Mouse (Mus musculus) right cerebral cortex, postnatal 25 days (tissue): ENCODE data around the gene Pcgf1.
A peak's percentile ranks its signal among the peaks of the same experiment; 100 is the strongest.

Experiments used
- DNase-seq: peaks from one replicate; pipeline ENCODE4 v3.0.0; 2022

The Pcgf1 gene

GRCm38 (mm10) chr6:83066441-83066840 is 11.2 kb upstream of the Pcgf1 start:
- no peak for DNase-seq

GRCm38 (mm10) chr6:83068221-83068620 is 9.4 kb upstream of the Pcgf1 start:
- DNase-seq = no peak

GRCm38 (mm10) chr6:83068706-83069487 is 8.8 kb upstream of the Pcgf1 start:
- no peak for DNase-seq

GRCm38 (mm10) chr6:83069488-83070246 is 8.0 kb upstream of the Pcgf1 start:
- DNase-seq = no peak

GRCm38 (mm10) chr6:83070247-83070310 is 7.6 kb upstream of the Pcgf1 start, which contains the start of gene Tlx2:
Gene Tlx2 (minus strand): TSS chr6:83070293.
- no peak for DNase-seq

- peak; percentile 48 for DNase-seq
Measured at GRCm38 (mm10) chr6:83070311-83071219, 7.1 kb upstream of the Pcgf1 start.

GRCm38 (mm10) chr6:83071220-83071619 is 6.4 kb upstream of the Pcgf1 start:
- no peak for DNase-seq

- no peak for DNase-seq
Measured at GRCm38 (mm10) chr6:83074979-83075378, 2.7 kb upstream of the Pcgf1 start.

- DNase-seq = peak; percentile 98
Measured at GRCm38 (mm10) chr6:83078324-83078858, 722 bp downstream of the Pcgf1 start.

GRCm38 (mm10) chr6:83080210-83080609 is 2.5 kb downstream of the Pcgf1 start:
- DNase-seq = no peak

GRCm38 (mm10) chr6:83083497-83083896 is 5.8 kb downstream of the Pcgf1 start:
- DNase-seq = no peak

GRCm38 (mm10) chr6:83084477-83084876 is 6.8 kb downstream of the Pcgf1 start:
- DNase-seq = no peak

GRCm38 (mm10) chr6:83086121-83087035 is 8.7 kb downstream of the Pcgf1 start, which contains the start of gene Lbx2:
Gene Lbx2 (plus strand): TSS chr6:83086367.
- no peak for DNase-seq

GRCm38 (mm10) chr6:83087205-83087925 is 9.7 kb downstream of the Pcgf1 start:
- no peak for DNase-seq

GRCm38 (mm10) chr6:83087926-83088260 is 10.2 kb downstream of the Pcgf1 start:
- DNase-seq = no peak

GRCm38 (mm10) chr6:83092416-83093127 is 14.9 kb downstream of the Pcgf1 start:
- DNase-seq = no peak

- DNase-seq = no peak
Measured at GRCm38 (mm10) chr6:83095968-83096367, 18.3 kb downstream of the Pcgf1 start.

GRCm38 (mm10) chr6:83098411-83098810 is 20.7 kb downstream of the Pcgf1 start:
- no peak for DNase-seq

GRCm38 (mm10) chr6:83101316-83101687 is 23.6 kb downstream of the Pcgf1 start, which contains the start of the genes Ccdc142 and Gm42688:
Gene Ccdc142 (plus strand): TSS chr6:83101601.
Gene Gm42688 (plus strand): TSS chr6:83101617.
- DNase-seq = peak; percentile 87

GRCm38 (mm10) chr6:83101688-83102556 is 24.3 kb downstream of the Pcgf1 start:
- DNase-seq = peak; percentile 72
